Mouse (Mus musculus) CH12.LX (cell line): ENCODE data around the gene Klhl29. TPM values are rescaled to one million over a fixed set of nuclear protein-coding genes. Genes with fewer than 3 reads are reported as not detected.

ENCODE experiments used
- DNase-seq: peaks from one replicate; pipeline ENCODE4 v3.0.0-alpha.2; 2013; ENCODE audit errors: extremely low read depth
- H3K27ac ChIP-seq: 2 replicates; pipeline ENCODE4 v1.5.1; 2012; ENCODE audit warnings: low read depth, mild to moderate bottlenecking, control low read depth, moderate library complexity; ENCODE audit not compliant: insufficient read depth
- H3K27me3 ChIP-seq: replicated peaks from 2 replicates; pipeline ENCODE3; 2012; ENCODE audit warnings: inconsistent platforms
- H3K36me3 ChIP-seq, 2 experiments: replicated peaks in 1 of 2; 2 replicates each; pipeline versions ENCODE3 to v1.6.1; 2012; ENCODE audit warnings: inconsistent platforms in 1 of 2, low read length in 1 of 2, mild to moderate bottlenecking in 1 of 2, mixed read lengths in 1 of 2, moderate library complexity in 1 of 2; ENCODE audit not compliant: control insufficient read depth in 1 of 2, insufficient read depth in 1 of 2
- H3K4me1 ChIP-seq, 2 experiments: 2 replicates each; pipeline ENCODE4 v1.6.1; 2012; ENCODE audit warnings: inconsistent platforms in 1 of 2, moderate library complexity in 1 of 2; ENCODE audit not compliant: insufficient read depth in 2 of 2, control insufficient read depth in 1 of 2
- H3K4me2 ChIP-seq: 2 replicates; pipeline ENCODE4 v1.6.1; 2012; ENCODE audit warnings: low read depth, mild to moderate bottlenecking, control low read depth; ENCODE audit not compliant: poor library complexity, insufficient read depth, severe bottlenecking
- H3K4me3 ChIP-seq, 3 experiments: fragments of 150-350 bp in 1 of 3; sonication (generic) in 1 of 3; replicated peaks in 1 of 3; 2 replicates each; pipeline versions ENCODE3 to v1.5.1; 2011 to 2012; ENCODE audit warnings: low read depth in 2 of 3, low read length in 2 of 3, mild to moderate bottlenecking in 2 of 3, moderate library complexity in 2 of 3, control low read depth in 1 of 3, improper control_type of control experiment in 1 of 3, inconsistent platforms in 1 of 3, mixed read lengths in 1 of 3; ENCODE audit not compliant: poor library complexity in 1 of 3
- H3K79me2 ChIP-seq: replicated peaks from 2 replicates; pipeline ENCODE4 v1.6.1; 2012; ENCODE audit warnings: mild to moderate bottlenecking, moderate library complexity; ENCODE audit not compliant: control insufficient read depth, poor library complexity, insufficient read depth, severe bottlenecking; ENCODE audit errors: extremely low read depth
- H3K9ac ChIP-seq: 2 replicates; pipeline ENCODE4 v1.6.1; 2012; ENCODE audit warnings: low read depth, mild to moderate bottlenecking, control low read depth, moderate library complexity; ENCODE audit not compliant: insufficient read depth
- H3K9me3 ChIP-seq: replicated peaks from 2 replicates; pipeline ENCODE3; 2012; ENCODE audit warnings: low read length, inconsistent platforms, mixed read lengths
- BHLHE40 ChIP-seq: IDR thresholded peaks from 2 replicates; pipeline ENCODE4 v1.6.1; 2011; ENCODE audit warnings: mild to moderate bottlenecking, low read depth, low read length, improper control_type of control experiment
- CHD2 ChIP-seq: IDR thresholded peaks from 2 replicates; pipeline ENCODE4 v1.6.1; 2011; ENCODE audit warnings: low read length, improper control_type of control experiment
- ELF1 ChIP-seq: IDR thresholded peaks from 2 replicates; pipeline ENCODE4 v1.6.1; 2014; ENCODE audit warnings: low read depth, mild to moderate bottlenecking, inconsistent platforms, low read length, improper control_type of control experiment
- EP300 ChIP-seq: IDR thresholded peaks from 2 replicates; pipeline ENCODE4 v1.6.1; 2011; ENCODE audit warnings: low read length, improper control_type of control experiment
- GABPA ChIP-seq: IDR thresholded peaks from 2 replicates; pipeline ENCODE4 v1.6.1; 2012; ENCODE audit warnings: low read depth, low read length, improper control_type of control experiment, inconsistent platforms; ENCODE audit not compliant: insufficient replicate concordance
- IRF4 ChIP-seq: IDR thresholded peaks from 2 replicates; pipeline ENCODE4 v1.6.1; 2014; ENCODE audit warnings: low read depth, mild to moderate bottlenecking, inconsistent platforms, low read length, improper control_type of control experiment
- JUND ChIP-seq: conservative IDR thresholded peaks from 2 replicates; pipeline ENCODE4 v1.6.1; 2011; ENCODE audit warnings: low read depth, low read length, improper control_type of control experiment
- MAX ChIP-seq: IDR thresholded peaks from 2 replicates; pipeline ENCODE4 v1.6.1; 2011; ENCODE audit warnings: low read length, improper control_type of control experiment
- MXI1 ChIP-seq: IDR thresholded peaks from 2 replicates; pipeline ENCODE4 v1.6.1; 2011; ENCODE audit warnings: mild to moderate bottlenecking, low read depth, low read length, improper control_type of control experiment
- MYC ChIP-seq: IDR thresholded peaks from 2 replicates; pipeline ENCODE4 v1.6.1; 2011; ENCODE audit warnings: low read depth, mild to moderate bottlenecking, improper control_type of control experiment, low read length
- NELFE ChIP-seq: IDR thresholded peaks from 2 replicates; pipeline ENCODE4 v1.6.1; 2011; ENCODE audit warnings: low read depth, low read length, improper control_type of control experiment
- NRF1 ChIP-seq: IDR thresholded peaks from 2 replicates; pipeline ENCODE4 v1.6.1; 2014; ENCODE audit warnings: low read depth, mild to moderate bottlenecking, inconsistent platforms, low read length, improper control_type of control experiment, moderate library complexity
- POLR2A ChIP-seq: IDR thresholded peaks from 2 replicates; pipeline ENCODE4 v1.6.1; 2011; ENCODE audit warnings: low read depth, mild to moderate bottlenecking, improper control_type of control experiment, low read length
- RAD21 ChIP-seq: IDR thresholded peaks from 2 replicates; pipeline ENCODE4 v1.6.1; 2011; ENCODE audit warnings: low read depth, mild to moderate bottlenecking, low read length, improper control_type of control experiment, moderate library complexity
- TCF12 ChIP-seq: IDR thresholded peaks from 2 replicates; pipeline ENCODE4 v1.6.1; 2014; ENCODE audit warnings: low read depth, mild to moderate bottlenecking, inconsistent platforms, low read length, improper control_type of control experiment
- UBTF ChIP-seq: IDR thresholded peaks from 2 replicates; pipeline ENCODE4 v1.6.1; 2012; ENCODE audit warnings: low read depth, mild to moderate bottlenecking, inconsistent platforms, low read length, improper control_type of control experiment, moderate library complexity
- USF1 ChIP-seq: IDR thresholded peaks from 2 replicates; pipeline ENCODE4 v1.6.1; 2014; ENCODE audit warnings: low read depth, mild to moderate bottlenecking, inconsistent platforms, low read length, improper control_type of control experiment
- ZKSCAN1 ChIP-seq: IDR thresholded peaks from 2 replicates; pipeline ENCODE4 v1.6.1; 2012; ENCODE audit warnings: low read depth, inconsistent platforms, low read length, improper control_type of control experiment, borderline replicate concordance
- ZMIZ1 ChIP-seq: IDR thresholded peaks from 2 replicates; pipeline ENCODE4 v1.6.1; 2012; ENCODE audit warnings: low read depth, mild to moderate bottlenecking, inconsistent platforms, low read length, improper control_type of control experiment
- dilution Hi-C: fragments of 300-500 bp; cut with MboI; formaldehyde crosslinking; loops from 2 replicates; pipeline ENCODE4 v1.14.3; 2020; ENCODE audit warnings: low sequenced_read_pairs; ENCODE audit not compliant: extremely low pct_unique_long_range_greater_than_20kb, extremely low pct_ligation_motif_present
- in situ Hi-C: fragments of 300-500 bp; cut with MboI; formaldehyde crosslinking; loops from 3 replicates; pipeline ENCODE4 v1.14.3; 2019; ENCODE audit warnings: low sequenced_read_pairs, low pct_ligation_motif_present, low pct_unique_long_range_greater_than_20kb, mixed read lengths
- polyA plus RNA-seq: library from polyadenylated mRNA; unstranded; fragments of >175 nt; gene quantifications from 2 replicates; pipeline ENCODE4 v1.2.1, GENCODE M21; 2012; ENCODE audit warnings: low read depth; ENCODE audit not compliant: insufficient read length
- total RNA-seq, 2 experiments: library from RNA; depleted of rRNA; stranded (reverse); fragments of 300-350 nt in 1 of 2; fragments of >200 nt in 1 of 2; gene quantifications; 2 replicates each; pipeline ENCODE4 v1.2.3; 2012 to 2014

Gene Klhl29
- total and polyA plus RNA-seq, 3 experiments: 0.04 TPM; not detected in 2

GRCm38 (mm10) chr12:5364836-5365235 is 10.6 kb downstream of the Klhl29 start:
- Histone ChIP-seq H3K4me2 (no peak overlapping the region), H3K36me3 (no peaks in the 10 kb centered on the region), H3K9me3 (no peaks in the 10 kb centered on the region), H3K79me2 (no peaks in the 10 kb centered on the region), H3K9ac (no peak overlapping the region), H3K27ac (no peak overlapping the region), H3K27me3 (no peaks in the 10 kb centered on the region), H3K4me3 (no peak overlapping the region), H3K4me1 (peaks cover 0 to 25% of the 10 kb centered on the region in 2 experiments; a peak in 2 of 4 replicates)
- dilution Hi-C loops (no loop called here), in situ Hi-C loops (no loop called here)
- no peak for TF ChIP-seq NRF1
- no peak for TF ChIP-seq MYC
- no peak for TF ChIP-seq ZKSCAN1
- TF ChIP-seq POLR2A: no peak
- no peak for TF ChIP-seq MAX
- TF ChIP-seq CHD2: no peak
- no peak for TF ChIP-seq ZMIZ1
- no peak for TF ChIP-seq ELF1
- no peak for TF ChIP-seq TCF12
- TF ChIP-seq UBTF: no peak
- TF ChIP-seq RAD21: no peak
- TF ChIP-seq JUND: no peak
- TF ChIP-seq NELFE: no peak
- TF ChIP-seq USF1: no peak
- TF ChIP-seq IRF4: no peak
- no peak for TF ChIP-seq GABPA
- TF ChIP-seq EP300: no peak
- no peak for TF ChIP-seq MXI1
- DNase-seq: no peak

GRCm38 (mm10) chr12:5363961-5364634 is 11.4 kb downstream of the Klhl29 start:
- Histone ChIP-seq H3K27me3 (no peaks in the 10 kb centered on the region), H3K79me2 (no peaks in the 10 kb centered on the region), H3K9me3 (no peaks in the 10 kb centered on the region), H3K4me3 (no peak overlapping the region), H3K9ac (no peak overlapping the region), H3K36me3 (no peaks in the 10 kb centered on the region), H3K4me2 (no peak overlapping the region), H3K27ac (no peak overlapping the region), H3K4me1 (peaks cover 0 to 25% of the 10 kb centered on the region in 2 experiments; a peak in 2 of 4 replicates)
- dilution Hi-C loops: no loop called here
- TF ChIP-seq ELF1 (no peak), BHLHE40 (peak; percentile 69), POLR2A (no peak)
- peak; percentile 58 for DNase-seq
- in situ Hi-C loops: no loop called here
